Mouse (Mus musculus) ES-E14 (cell line): ENCODE results near the gene Gjd3. TPM values are rescaled to one million over a fixed set of nuclear protein-coding genes. Genes with fewer than 3 reads are reported as not detected.

Experiments used
- DNase-seq: peaks from one replicate; pipeline ENCODE4 v3.0.0-alpha.2; 2013; ENCODE audit warnings: low read depth, low spot score
- H3K27ac ChIP-seq: 2 replicates; pipeline ENCODE4 v1.5.1; 2012; ENCODE audit warnings: low read depth, mild to moderate bottlenecking, low read length, moderate library complexity, mixed read lengths; ENCODE audit not compliant: poor library complexity, insufficient read depth, severe bottlenecking
- H3K36me3 ChIP-seq: 2 replicates; pipeline ENCODE4 v1.6.1; 2012; ENCODE audit warnings: mild to moderate bottlenecking, low read length, moderate library complexity, mixed read lengths; ENCODE audit not compliant: control insufficient read depth, poor library complexity, insufficient read depth, severe bottlenecking
- H3K4me1 ChIP-seq, 2 experiments: fragments of 150-350 bp in 1 of 2; sonication (generic) in 1 of 2; 2 replicates each; pipeline ENCODE4 v1.6.1; 2012; ENCODE audit warnings: low read length in 2 of 2, mild to moderate bottlenecking in 1 of 2, mixed read lengths in 1 of 2; ENCODE audit not compliant: control insufficient read depth in 2 of 2, insufficient read depth in 2 of 2, poor library complexity in 1 of 2
- H3K4me3 ChIP-seq, 2 experiments: fragments of 150-350 bp in 1 of 2; sonication (generic) in 1 of 2; 2 replicates each; pipeline ENCODE4 v1.5.1; 2012; ENCODE audit warnings: low read length in 2 of 2, low read depth in 1 of 2, mild to moderate bottlenecking in 1 of 2, mixed read lengths in 1 of 2; ENCODE audit not compliant: insufficient read depth in 1 of 2, poor library complexity in 1 of 2, severe bottlenecking in 1 of 2
- H3K9ac ChIP-seq: 2 replicates; pipeline ENCODE4 v1.6.1; 2012; ENCODE audit warnings: low read depth, mild to moderate bottlenecking, low read length, mixed read lengths; ENCODE audit not compliant: poor library complexity, insufficient read depth, severe bottlenecking
- H3K9me3 ChIP-seq: fragments of 150-350 bp; sonication (generic); 2 replicates; pipeline ENCODE4 v1.6.1; 2012; ENCODE audit warnings: low read depth, mild to moderate bottlenecking, low read length; ENCODE audit not compliant: control insufficient read depth, insufficient read depth
- CHD2 ChIP-seq: IDR thresholded peaks from 2 replicates; pipeline ENCODE4 v1.6.1; 2014; ENCODE audit warnings: mild to moderate bottlenecking, low read depth, low read length, inconsistent platforms
- HCFC1 ChIP-seq: IDR thresholded peaks from 2 replicates; pipeline ENCODE4 v1.6.1; 2012; ENCODE audit warnings: low read length, inconsistent platforms, borderline replicate concordance; ENCODE audit not compliant: insufficient read depth
- MAFK ChIP-seq: IDR thresholded peaks from 2 replicates; pipeline ENCODE4 v1.6.1; 2014; ENCODE audit warnings: mild to moderate bottlenecking, low read depth, low read length, inconsistent platforms; ENCODE audit not compliant: insufficient read depth
- ZC3H11A ChIP-seq: IDR thresholded peaks from 2 replicates; pipeline ENCODE4 v1.6.1; 2012; ENCODE audit warnings: low read depth, mild to moderate bottlenecking, inconsistent platforms, low read length, borderline replicate concordance
- ZNF384 ChIP-seq: IDR thresholded peaks from 2 replicates; pipeline ENCODE4 v1.6.1; 2012; ENCODE audit warnings: low read depth, low read length, inconsistent platforms
- in situ Hi-C, 2 experiments: fragments of 600-800 bp; cut with MboI; formaldehyde crosslinking; loops; one replicate each; pipeline ENCODE4 v1.15.1; 2025; ENCODE audit warnings: low sequenced_read_pairs in 2 of 2, inconsistent platforms in 1 of 2; ENCODE audit not compliant: unreplicated experiment in 2 of 2
- total RNA-seq: library from RNA; depleted of rRNA; stranded (reverse); fragments of 300-350 nt; gene quantifications from 2 replicates; pipeline ENCODE4 v1.2.3, GENCODE M21; 2012

Gjd3 gene
- total RNA-seq, 1 experiment, result 0.27 TPM

DNA sequence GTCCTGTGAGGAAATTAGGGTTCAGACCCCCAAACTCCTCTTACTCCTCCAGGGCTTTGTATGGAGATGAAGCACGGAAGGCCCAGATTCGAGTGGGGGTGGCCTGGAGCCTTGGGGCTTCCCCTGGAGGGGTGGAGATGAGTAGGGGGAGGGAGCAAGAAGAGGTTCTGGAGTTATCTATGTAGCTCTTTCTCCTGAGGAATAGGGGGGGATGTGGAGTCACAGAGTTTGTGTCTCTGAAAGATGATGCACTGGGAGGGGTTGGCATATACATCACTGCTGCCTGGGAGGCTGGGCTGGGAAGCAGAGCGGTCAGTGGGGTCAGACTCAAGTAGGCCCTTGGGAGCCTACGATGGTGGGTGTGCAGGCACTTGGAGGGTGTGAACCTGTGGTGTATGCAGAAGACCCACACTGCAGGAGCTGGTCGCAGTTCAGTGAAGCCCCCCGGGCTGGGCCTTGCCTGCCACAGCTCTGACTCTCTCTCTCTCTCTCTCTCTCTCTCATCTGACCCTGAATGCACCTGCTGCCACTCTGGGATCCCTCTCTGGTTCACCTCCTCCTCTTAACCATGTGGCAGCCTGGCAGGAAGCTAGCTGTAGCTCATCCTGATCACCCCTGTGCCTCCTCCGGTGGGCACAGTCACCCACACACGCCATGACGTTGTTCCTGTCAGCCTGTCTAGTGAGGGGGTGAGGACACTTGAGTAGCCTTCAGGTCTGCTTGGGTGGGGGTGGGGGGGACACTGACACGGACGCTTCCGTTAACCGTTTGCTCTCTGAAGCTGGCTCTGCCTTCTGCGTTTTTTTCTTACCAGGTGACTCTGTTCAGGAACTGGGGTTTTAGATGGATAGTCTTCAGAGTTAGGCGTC, 43.5 kb downstream of the Gjd3 start:
- Histone ChIP-seq H3K4me3 (peak overlapping the region in 1 of 2 experiments; percentile 28; a peak in 1 of 4 replicates), H3K36me3 (no peaks in the 10 kb centered on the region), H3K27ac (no peak overlapping the region), H3K9ac (no peak overlapping the region), H3K9me3 (no peaks in the 10 kb centered on the region), H3K4me1 (peaks cover 11 to 52% of the 10 kb centered on the region in 2 experiments)
- in situ Hi-C loops, result no loop called here
- no peak for TF ChIP-seq MAFK
- no peak for TF ChIP-seq CHD2
- TF ChIP-seq ZNF384, result no peak
- no peak for TF ChIP-seq ZC3H11A
- no peak for TF ChIP-seq HCFC1
- no peak for DNase-seq

DNA sequence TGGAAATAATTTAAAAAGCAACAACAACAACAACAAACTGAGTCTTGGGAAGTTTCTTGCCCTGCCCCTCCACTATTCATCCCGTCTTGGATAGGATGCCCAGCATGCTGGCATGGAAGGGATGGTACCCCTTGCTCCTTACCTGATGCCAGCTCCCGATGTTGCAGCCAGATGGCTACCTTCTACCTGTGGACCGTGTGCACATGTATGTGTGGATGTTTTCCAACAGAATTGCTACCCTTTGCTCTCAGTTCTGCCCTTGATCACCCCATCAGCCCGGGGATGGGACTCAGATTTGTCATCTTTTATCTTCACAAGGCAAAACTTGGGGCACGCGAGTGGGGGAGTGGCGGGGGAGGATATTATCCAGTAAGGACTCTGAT, 44.1 kb downstream of the Gjd3 start:
- no peaks in the 10 kb centered on the region for H3K9me3 ChIP-seq
- peak overlapping the region; percentile 78 to 92 for H3K4me3 ChIP-seq
- no peak for DNase-seq
- in situ Hi-C loops, result no loop called here
- H3K4me1 ChIP-seq, result peaks cover 9 to 50% of the 10 kb centered on the region in 2 experiments
- no peaks in the 10 kb centered on the region for H3K36me3 ChIP-seq
- H3K9ac ChIP-seq, result no peak overlapping the region
- TF ChIP-seq MAFK, result no peak
- no peak for TF ChIP-seq HCFC1
- TF ChIP-seq CHD2, result no peak
- TF ChIP-seq ZC3H11A, result no peak
- no peak for TF ChIP-seq ZNF384
- H3K27ac ChIP-seq, result no peak overlapping the region

DNA sequence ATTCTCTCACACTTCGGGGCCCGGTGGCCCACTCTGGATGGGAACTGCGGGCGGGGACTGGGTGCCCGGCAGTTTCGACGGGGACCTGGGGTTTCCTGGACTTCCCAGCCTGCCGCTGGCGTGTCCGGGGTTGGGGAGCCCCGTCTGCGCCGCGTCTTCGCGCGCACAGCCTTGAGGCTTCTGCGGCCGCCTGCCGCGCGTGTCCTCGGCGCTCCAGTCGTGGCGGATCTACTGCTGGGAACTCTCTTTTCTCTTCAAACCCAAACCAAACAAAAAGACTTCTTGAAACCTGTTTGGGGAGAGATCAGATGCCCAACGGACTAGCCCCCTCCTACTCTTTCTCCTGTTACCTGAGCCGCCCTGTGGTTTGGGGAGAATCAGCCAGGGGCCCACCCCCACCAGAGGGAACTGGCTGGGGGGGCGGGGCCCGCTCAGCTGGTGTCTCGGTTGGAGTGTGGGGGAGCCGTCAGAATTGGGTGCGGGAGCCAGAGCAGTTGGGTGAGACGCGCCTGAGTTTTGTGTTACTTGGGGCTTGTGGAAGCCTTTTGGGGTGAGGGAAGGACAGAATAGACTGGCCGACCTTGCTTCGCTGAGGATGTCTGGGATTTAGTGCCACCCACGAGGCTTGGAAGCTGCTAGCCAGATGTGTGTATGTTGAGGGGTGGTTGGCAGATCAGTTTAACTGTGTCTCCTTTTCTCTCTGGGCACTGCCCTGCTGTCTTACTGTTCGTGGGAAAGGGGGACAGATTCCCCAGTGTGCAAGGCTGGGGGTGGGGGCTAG, 44.7 kb downstream of the Gjd3 start:
- Histone ChIP-seq H3K4me1 (peaks cover 7 to 50% of the 10 kb centered on the region in 2 experiments), H3K9ac (peak overlapping the region; percentile 87), H3K27ac (peak overlapping the region; percentile 11; the same call in 1 of the 2 replicates), H3K9me3 (no peaks in the 10 kb centered on the region), H3K4me3 (peak overlapping the region; percentile 78 to 92), H3K36me3 (no peaks in the 10 kb centered on the region)
- TF ChIP-seq ZNF384 (no peak), HCFC1 (peak; percentile 16; the same call in 1 of the 2 replicates)
- in situ Hi-C loops, result no loop called here
- no peak for DNase-seq

DNA sequence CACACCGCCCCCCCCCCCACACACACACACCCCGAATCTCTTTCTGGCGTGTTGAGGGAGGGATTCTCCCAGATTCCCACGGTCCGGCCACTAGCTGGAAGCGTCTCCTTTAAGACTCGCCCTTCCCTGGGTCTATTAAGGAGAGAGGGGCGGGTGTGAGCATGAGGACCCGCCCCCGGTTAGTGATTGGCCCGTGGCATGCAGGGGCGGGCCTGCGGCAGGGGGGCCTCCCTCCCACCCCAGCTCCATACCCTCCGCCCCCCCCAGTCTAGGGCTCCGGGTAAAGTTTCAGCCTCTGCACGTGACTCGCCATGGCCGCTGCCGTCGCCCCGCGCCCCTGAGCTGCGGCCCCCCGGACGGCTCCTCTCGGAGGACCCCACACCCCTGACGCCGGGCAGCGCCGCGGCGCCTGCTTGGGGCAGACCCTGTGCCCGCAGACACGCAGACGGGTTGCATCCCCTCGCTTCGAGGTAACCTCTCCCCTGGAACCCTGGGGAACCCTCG, 45.4 kb downstream of the Gjd3 start:
- Histone ChIP-seq H3K36me3 (no peaks in the 10 kb centered on the region), H3K9me3 (no peaks in the 10 kb centered on the region), H3K4me1 (peaks cover 6 to 50% of the 10 kb centered on the region in 2 experiments), H3K9ac (peak overlapping the region; percentile 87), H3K4me3 (peak overlapping the region; percentile 78 to 92), H3K27ac (peak overlapping the region; percentile 11; the same call in 1 of the 2 replicates)
- DNase-seq, result no peak
- in situ Hi-C loops, result no loop called here
- no peak for TF ChIP-seq ZNF384
- TF ChIP-seq MAFK, result no peak
- TF ChIP-seq HCFC1, result 0 out of 2 replicates have a peak, but pooled peaks have one; percentile 25
- TF ChIP-seq ZC3H11A, result no peak
- no peak for TF ChIP-seq CHD2
